Mouse (Mus musculus) ES-E14 (cell line): Measurements from ENCODE around the gene Ms4a2.

ENCODE experiments used
- CHD2 ChIP-seq: IDR thresholded peaks from 2 replicates; pipeline ENCODE4 v1.6.1; 2014; ENCODE audit warnings: mild to moderate bottlenecking, low read depth, low read length, inconsistent platforms
- HCFC1 ChIP-seq: IDR thresholded peaks from 2 replicates; pipeline ENCODE4 v1.6.1; 2012; ENCODE audit warnings: low read length, inconsistent platforms, borderline replicate concordance; ENCODE audit not compliant: insufficient read depth
- MAFK ChIP-seq: IDR thresholded peaks from 2 replicates; pipeline ENCODE4 v1.6.1; 2014; ENCODE audit warnings: mild to moderate bottlenecking, low read depth, low read length, inconsistent platforms; ENCODE audit not compliant: insufficient read depth
- ZC3H11A ChIP-seq: IDR thresholded peaks from 2 replicates; pipeline ENCODE4 v1.6.1; 2012; ENCODE audit warnings: low read depth, mild to moderate bottlenecking, inconsistent platforms, low read length, borderline replicate concordance
- ZNF384 ChIP-seq: IDR thresholded peaks from 2 replicates; pipeline ENCODE4 v1.6.1; 2012; ENCODE audit warnings: low read depth, low read length, inconsistent platforms

DNA sequence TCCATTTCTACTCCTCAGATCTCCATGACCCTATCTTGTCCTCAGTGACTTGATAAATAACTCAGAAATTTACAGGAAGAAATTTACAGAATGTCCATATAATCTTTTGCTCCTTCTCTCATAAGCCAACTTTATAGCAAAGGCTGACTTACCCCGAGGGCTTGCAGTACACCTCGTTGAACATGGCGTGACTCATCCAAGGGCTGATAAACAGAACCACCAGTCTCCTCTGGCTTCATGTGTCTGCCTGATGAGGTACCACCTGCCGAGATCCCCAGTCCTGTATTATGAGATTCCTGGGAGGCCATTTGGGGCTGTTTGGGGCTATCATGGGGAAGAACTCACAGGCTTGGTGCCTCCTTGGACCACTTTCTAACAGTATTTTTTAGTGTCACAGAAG, 15.5 kb upstream of the Ms4a2 start:
- no peak for TF ChIP-seq MAFK
- no peak for TF ChIP-seq ZC3H11A
- no peak for TF ChIP-seq ZNF384
- TF ChIP-seq HCFC1 = no peak
- no peak for TF ChIP-seq CHD2
